Mouse (Mus musculus) forebrain, embryonic 14.5 days (tissue): ENCODE measurements around the gene Ugt1a10. TPM values are rescaled to one million over a fixed set of nuclear protein-coding genes. Genes with fewer than 3 reads are reported as not detected.

Source experiments
- ATAC-seq: fragments of 200-750 bp; cut with Nextera tagmentation; 2 replicates; pipeline ENCODE4 v1.8.0; 2017; ENCODE audit warnings: mild to moderate bottlenecking, moderate library complexity
- DNase-seq: peaks from one replicate; pipeline ENCODE4 v3.0.0-alpha.2; 2015; ENCODE audit warnings: low spot score
- H3K27ac ChIP-seq: fragments of 300-500 bp; sonication (generic); 2 replicates; pipeline ENCODE4 v1.5.1; 2014; ENCODE audit warnings: low read depth, mild to moderate bottlenecking, control low read depth, low read length, moderate library complexity
- H3K27me3 ChIP-seq: fragments of 300-500 bp; sonication (generic); replicated peaks from 2 replicates; pipeline ENCODE4 v1.6.1; 2014; ENCODE audit warnings: low read length, control low read depth, mixed read lengths; ENCODE audit not compliant: control insufficient read depth, insufficient read depth
- H3K36me3 ChIP-seq: fragments of 300-500 bp; sonication (generic); 2 replicates; pipeline ENCODE4 v1.6.1; 2014; ENCODE audit warnings: low read length, control low read depth; ENCODE audit not compliant: control insufficient read depth, insufficient read depth
- H3K4me1 ChIP-seq: fragments of 300-500 bp; sonication (generic); 2 replicates; pipeline ENCODE4 v1.6.1; 2014; ENCODE audit warnings: antibody characterized with exemption, low read length, control low read depth; ENCODE audit not compliant: control insufficient read depth, insufficient read depth
- H3K4me2 ChIP-seq: fragments of 300-500 bp; sonication (generic); 2 replicates; pipeline ENCODE4 v1.6.1; 2014; ENCODE audit warnings: mild to moderate bottlenecking, control low read depth, low read length
- H3K4me3 ChIP-seq: fragments of 300-500 bp; sonication (generic); 2 replicates; pipeline ENCODE4 v1.5.1; 2014; ENCODE audit warnings: low read depth, low read length, control low read depth
- H3K9ac ChIP-seq: fragments of 300-500 bp; sonication (generic); 2 replicates; pipeline ENCODE4 v1.6.1; 2014; ENCODE audit warnings: mild to moderate bottlenecking, low read length, control low read depth, moderate library complexity
- H3K9me3 ChIP-seq: fragments of 300-500 bp; sonication (generic); replicated peaks from 2 replicates; pipeline ENCODE4 v1.6.1; 2016; ENCODE audit warnings: low read length, control low read depth, mixed read lengths; ENCODE audit not compliant: control insufficient read depth
- WGBS: fragments of 180-500 bp; shearing (Covaris S2); extraction: QIAGEN DNeasy Blood & Tissue Kit; methylation state at CpG from one replicate; pipeline ENCODE4 v1.1.7; 2014; 5-methylcytosine and 5-hydroxymethylcytosine counted together
- polyA plus RNA-seq: library from polyadenylated mRNA; unstranded; fragments of >200 nt; fragmentation: Nextera tagmentation; extraction: Ambion mirVana; gene quantifications from 2 replicates; pipeline ENCODE4 v1.2.1, GENCODE M21; 2014

Ugt1a10 gene
- polyA plus RNA-seq, 1 experiment from 2014 or later: not detected

- Histone ChIP-seq H3K4me2 (no peak overlapping the region), H3K27me3 (no peaks in the 10 kb centered on the region), H3K9ac (no peak overlapping the region), H3K36me3 (no peaks in the 10 kb centered on the region), H3K27ac (no peak overlapping the region), H3K4me1 (no peaks in the 10 kb centered on the region), H3K4me3 (no peak overlapping the region), H3K9me3 (peaks cover 95% of the 10 kb centered on the region)
- 67% methylated on average over 7 of the region's 7 CpGs for WGBS
- ATAC-seq: no peak
- no peak for DNase-seq
These were observed 176.8 kb downstream of the Ugt1a10 start for GRCm38 (mm10) chr1:88231803-88232499.

DNA sequence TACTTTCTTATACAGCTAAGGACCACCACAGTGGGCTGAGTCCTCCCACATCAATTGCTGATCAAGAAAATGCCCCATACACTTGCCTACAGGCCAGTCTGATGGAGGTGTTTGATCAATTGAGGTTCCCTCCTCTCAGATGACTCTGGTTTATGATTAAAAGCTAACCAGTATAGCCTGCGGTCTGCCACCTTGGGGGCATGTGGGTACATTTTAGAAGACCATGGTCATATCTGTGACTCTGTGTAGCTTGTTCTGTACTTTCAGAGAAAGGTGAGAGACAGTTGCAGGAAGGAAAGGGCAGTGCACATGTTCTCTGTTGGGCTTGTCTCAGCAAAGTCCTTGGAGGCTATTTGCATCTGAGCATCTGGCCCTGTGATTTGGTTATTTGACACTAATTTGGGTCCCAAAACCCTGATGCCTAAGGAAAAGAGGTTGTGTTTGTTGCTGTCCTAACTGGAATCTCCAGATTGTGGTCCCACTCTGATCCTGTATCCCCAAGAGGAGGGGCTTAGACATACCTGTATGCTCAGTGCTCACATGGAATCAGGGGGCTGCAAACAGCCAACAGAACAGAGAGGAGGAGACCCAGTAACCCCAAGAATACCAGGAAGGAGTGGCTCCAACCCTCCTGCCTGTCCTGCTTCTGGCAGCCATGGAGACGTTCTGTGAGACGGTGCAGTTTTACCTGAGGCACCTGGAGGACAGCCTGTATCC is 177.6 kb downstream of the Ugt1a10 start:
- Histone ChIP-seq H3K9ac (no peak overlapping the region), H3K4me3 (no peak overlapping the region), H3K27ac (no peak overlapping the region), H3K4me1 (no peaks in the 10 kb centered on the region), H3K27me3 (no peaks in the 10 kb centered on the region), H3K4me2 (no peak overlapping the region), H3K9me3 (peaks cover 95% of the 10 kb centered on the region), H3K36me3 (no peaks in the 10 kb centered on the region)
- no peak for ATAC-seq
- DNase-seq: no peak
- WGBS: 54% methylated on average over 3 of the region's 3 CpGs

DNA sequence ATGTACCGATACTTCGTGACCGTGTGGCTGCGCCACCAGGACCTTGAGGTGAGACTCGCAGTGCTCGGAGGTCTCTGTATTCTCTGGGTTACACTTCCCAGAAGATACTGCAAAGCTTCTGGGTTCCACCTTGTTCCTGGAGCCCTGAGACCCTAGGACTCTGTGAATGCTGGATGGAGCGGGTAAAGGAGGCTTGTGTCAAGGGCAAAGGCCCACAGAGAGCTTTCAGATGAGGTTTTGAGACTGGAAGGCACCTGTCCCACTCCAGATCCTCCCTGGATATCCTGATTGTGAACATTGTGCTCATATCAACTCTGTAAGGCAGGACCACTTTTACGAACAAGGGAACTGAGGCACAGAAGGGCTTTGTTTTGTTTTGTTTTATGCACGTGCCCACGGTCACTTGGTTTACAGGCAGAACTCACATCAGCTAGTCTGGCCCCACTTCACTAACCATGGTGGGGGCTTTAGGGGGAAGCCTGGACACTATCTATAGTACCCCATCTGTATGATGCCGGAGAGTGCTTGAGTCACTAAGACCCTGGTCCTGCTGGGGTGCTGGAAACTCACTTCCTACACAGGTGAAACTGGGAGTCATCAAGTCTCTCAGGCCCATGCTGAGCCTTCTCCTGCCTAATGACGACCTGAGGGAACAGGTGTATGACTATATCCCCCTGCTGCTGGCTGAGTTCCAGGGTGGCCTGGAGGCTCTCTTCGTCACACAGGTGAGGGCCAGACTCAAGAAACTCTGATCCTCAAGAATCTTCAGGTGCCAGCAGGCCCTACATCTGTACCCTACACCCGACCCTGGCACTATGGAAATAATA is 178.4 kb downstream of the Ugt1a10 start:
- Histone ChIP-seq H3K4me3 (no peak overlapping the region), H3K4me1 (no peaks in the 10 kb centered on the region), H3K9me3 (peaks cover 95% of the 10 kb centered on the region), H3K27ac (no peak overlapping the region), H3K4me2 (no peak overlapping the region), H3K36me3 (no peaks in the 10 kb centered on the region), H3K27me3 (no peaks in the 10 kb centered on the region), H3K9ac (no peak overlapping the region)
- no peak for DNase-seq
- WGBS: 68% methylated on average over 14 of the region's 14 CpGs
- no peak for ATAC-seq

- no peaks in the 10 kb centered on the region for H3K4me1 ChIP-seq
- DNase-seq (no peak), ATAC-seq (no peak)
- peaks cover 96% of the 10 kb centered on the region for H3K9me3 ChIP-seq
- H3K4me3 ChIP-seq: no peak overlapping the region
- H3K4me2 ChIP-seq: no peak overlapping the region
- H3K27ac ChIP-seq: no peak overlapping the region
- 66% methylated on average over 4 of the region's 4 CpGs for WGBS
- H3K27me3 ChIP-seq: no peaks in the 10 kb centered on the region
- no peak overlapping the region for H3K9ac ChIP-seq
- H3K36me3 ChIP-seq: no peaks in the 10 kb centered on the region
These were observed 179.0 kb downstream of the Ugt1a10 start for GRCm38 (mm10) chr1:88234248-88234610.

- Histone ChIP-seq H3K4me1 (no peaks in the 10 kb centered on the region), H3K9ac (no peak overlapping the region), H3K27me3 (no peaks in the 10 kb centered on the region), H3K36me3 (no peaks in the 10 kb centered on the region), H3K27ac (no peak overlapping the region), H3K9me3 (peaks cover 96% of the 10 kb centered on the region), H3K4me2 (no peak overlapping the region), H3K4me3 (no peak overlapping the region)
- WGBS: 43% methylated on average over 5 of the region's 5 CpGs
- ATAC-seq (no peak), DNase-seq (no peak)
These were observed 179.5 kb downstream of the Ugt1a10 start for GRCm38 (mm10) chr1:88234646-88235045.

- Histone ChIP-seq H3K4me2 (no peak overlapping the region), H3K27ac (no peak overlapping the region), H3K27me3 (no peaks in the 10 kb centered on the region), H3K4me3 (no peak overlapping the region), H3K36me3 (no peaks in the 10 kb centered on the region), H3K4me1 (no peaks in the 10 kb centered on the region), H3K9me3 (peaks cover 96% of the 10 kb centered on the region), H3K9ac (no peak overlapping the region)
- DNase-seq (no peak), ATAC-seq (no peak)
- 63% methylated on average over 11 of the region's 11 CpGs for WGBS
These were observed 180.1 kb downstream of the Ugt1a10 start for GRCm38 (mm10) chr1:88235046-88235893.

GRCm38 (mm10) chr1:88235894-88236415 is 180.8 kb downstream of the Ugt1a10 start:
- DNase-seq (no peak), ATAC-seq (no peak)
- WGBS: 61% methylated on average over 4 of the region's 4 CpGs

DNA sequence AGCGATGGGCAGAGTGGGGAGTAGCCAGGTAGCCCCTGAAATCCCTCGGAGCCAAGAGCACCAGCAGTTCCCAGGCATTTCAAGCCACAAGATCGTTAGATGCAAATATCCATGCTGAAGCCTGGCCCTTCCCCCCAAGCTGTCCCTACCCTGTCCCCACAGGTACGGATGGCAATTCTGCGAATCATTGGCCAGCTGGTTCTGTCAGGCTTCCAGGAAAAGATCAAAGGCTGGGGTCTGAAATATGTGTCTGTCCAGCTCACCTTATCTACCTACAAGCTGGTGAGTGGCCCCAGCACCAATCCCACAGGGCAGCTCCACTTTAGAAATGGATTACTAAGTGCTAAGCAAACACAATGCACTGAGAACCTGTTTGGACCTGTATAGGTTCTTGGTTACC is 182.1 kb downstream of the Ugt1a10 start:
- Histone ChIP-seq H3K9me3 (peaks cover 95% of the 10 kb centered on the region), H3K4me1 (no peaks in the 10 kb centered on the region), H3K9ac (no peak overlapping the region), H3K4me2 (no peak overlapping the region), H3K36me3 (no peaks in the 10 kb centered on the region), H3K27ac (no peak overlapping the region), H3K4me3 (no peak overlapping the region), H3K27me3 (no peaks in the 10 kb centered on the region)
- ATAC-seq (no peak), DNase-seq (no peak)
- WGBS: 81% methylated on average over 5 of the region's 5 CpGs

More at GRCm38 (mm10) chr1:88235894-88236415, 180.8 kb downstream of the Ugt1a10 start:
- no peak overlapping the region for H3K9ac ChIP-seq
- H3K27me3 ChIP-seq: no peaks in the 10 kb centered on the region
- H3K4me1 ChIP-seq: no peaks in the 10 kb centered on the region
- H3K36me3 ChIP-seq: no peaks in the 10 kb centered on the region
- H3K27ac ChIP-seq: no peak overlapping the region
- H3K4me3 ChIP-seq: no peak overlapping the region
- H3K4me2 ChIP-seq: no peak overlapping the region
- peaks cover 96% of the 10 kb centered on the region for H3K9me3 ChIP-seq
